Mouse (Mus musculus) liver, embryonic 16.5 days (tissue): ENCODE data around the gene Tal1. TPM values are rescaled to one million over a fixed set of nuclear protein-coding genes. Genes with fewer than 3 reads are reported as not detected.

Experiments
- ATAC-seq: fragments of 200-750 bp; cut with Nextera tagmentation; 2 replicates; pipeline ENCODE4 v1.8.0; 2017; ENCODE audit warnings: low read depth, mild to moderate bottlenecking, moderate number of reproducible peaks, moderate library complexity
- H3K27ac ChIP-seq: fragments of 300-500 bp; sonication (generic); 2 replicates; pipeline ENCODE4 v1.5.1; 2014; ENCODE audit warnings: mild to moderate bottlenecking, low read length
- H3K27me3 ChIP-seq: fragments of 300-500 bp; sonication (generic); 2 replicates; pipeline ENCODE4 v1.6.1; 2014; ENCODE audit warnings: low read depth, low read length, mixed read lengths; ENCODE audit not compliant: control insufficient read depth, insufficient read depth
- H3K36me3 ChIP-seq: fragments of 300-500 bp; sonication (generic); 2 replicates; pipeline ENCODE4 v1.6.1; 2014; ENCODE audit warnings: mild to moderate bottlenecking; ENCODE audit not compliant: control insufficient read depth, insufficient read depth
- H3K4me1 ChIP-seq: fragments of 300-500 bp; sonication (generic); 2 replicates; pipeline ENCODE4 v1.6.1; 2014; ENCODE audit warnings: low read depth, low read length, mixed read lengths; ENCODE audit not compliant: control insufficient read depth
- H3K4me2 ChIP-seq: fragments of 300-500 bp; sonication (generic); 2 replicates; pipeline ENCODE4 v1.6.1; 2014; ENCODE audit warnings: low read depth, low read length, mixed read lengths
- H3K4me3 ChIP-seq: fragments of 300-500 bp; sonication (generic); 2 replicates; pipeline ENCODE4 v1.5.1; 2014; ENCODE audit warnings: low read depth, mild to moderate bottlenecking, low read length
- H3K9ac ChIP-seq: fragments of 300-500 bp; sonication (generic); 2 replicates; pipeline ENCODE4 v1.6.1; 2014; ENCODE audit warnings: low read depth, low read length
- H3K9me3 ChIP-seq: fragments of 300-500 bp; sonication (generic); replicated peaks from 2 replicates; pipeline ENCODE4 v1.6.1; 2016; ENCODE audit warnings: low read length; ENCODE audit not compliant: control insufficient read depth
- WGBS: fragments of 180-500 bp; shearing (Covaris S2); extraction: QIAGEN DNeasy Blood & Tissue Kit; methylation state at CpG from one replicate; pipeline ENCODE4 v1.1.7; 2014; ENCODE audit not compliant: insufficient replicate concordance; 5-methylcytosine and 5-hydroxymethylcytosine counted together
- polyA plus RNA-seq: library from polyadenylated mRNA; unstranded; fragments of >200 nt; fragmentation: Nextera tagmentation; extraction: Ambion mirVana; gene quantifications from 2 replicates; pipeline ENCODE4 v1.2.1, GENCODE M21; 2015

Gene Tal1
- polyA plus RNA-seq: 17.1 and 17.8 TPM in 2 replicates

- WGBS: under 1% methylated on average over 60 of the region's 60 CpGs
- peak; percentile 86 for ATAC-seq
- H3K27me3 ChIP-seq: peaks cover 2% of the 10 kb centered on the region
- H3K4me1 ChIP-seq: peaks cover 35% of the 10 kb centered on the region
- no peaks in the 10 kb centered on the region for H3K36me3 ChIP-seq
- H3K4me2 ChIP-seq: peak within 1 kb of the TSS; percentile 76
- peak within 1 kb of the TSS; percentile 85 for H3K9ac ChIP-seq
- H3K27ac ChIP-seq: peak within 1 kb of the TSS; percentile 98
- peak within 1 kb of the TSS; percentile 68 for H3K4me3 ChIP-seq
- no peaks in the 10 kb centered on the region for H3K9me3 ChIP-seq
Observed at GRCm38 (mm10) chr4:115056371-115056920, at the start of gene Tal1. TSS of gene Tal1 (plus strand) at chr4:115056426.

- no peaks in the 10 kb centered on the region for H3K27me3 ChIP-seq
- no peaks in the 10 kb centered on the region for H3K4me1 ChIP-seq
- no peak overlapping the region for H3K4me3 ChIP-seq
- no peak for ATAC-seq
- H3K9ac ChIP-seq: no peak overlapping the region
- H3K36me3 ChIP-seq: peaks cover 56% of the 10 kb centered on the region
- H3K27ac ChIP-seq: no peak overlapping the region
- 84% methylated on average over 3 of the region's 3 CpGs for WGBS
- H3K4me2 ChIP-seq: no peak overlapping the region
- no peaks in the 10 kb centered on the region for H3K9me3 ChIP-seq
Observed at GRCm38 (mm10) chr4:115014276-115014675, 42.0 kb upstream of the Tal1 start.

- no peaks in the 10 kb centered on the region for H3K4me1 ChIP-seq
- 95% methylated on average over 3 of the region's 3 CpGs for WGBS
- H3K9me3 ChIP-seq: no peaks in the 10 kb centered on the region
- H3K9ac ChIP-seq: no peak overlapping the region
- no peak overlapping the region for H3K4me3 ChIP-seq
- ATAC-seq: no peak
- H3K27me3 ChIP-seq: no peaks in the 10 kb centered on the region
- H3K27ac ChIP-seq: no peak overlapping the region
- H3K36me3 ChIP-seq: peaks cover 52% of the 10 kb centered on the region
- no peak overlapping the region for H3K4me2 ChIP-seq
Observed at GRCm38 (mm10) chr4:115019997-115020396, 36.2 kb upstream of the Tal1 start.

- Histone ChIP-seq H3K4me2 (no peak overlapping the region), H3K27ac (no peak overlapping the region), H3K36me3 (peaks cover 59% of the 10 kb centered on the region), H3K4me3 (no peak overlapping the region), H3K9ac (no peak overlapping the region), H3K4me1 (no peaks in the 10 kb centered on the region), H3K9me3 (no peaks in the 10 kb centered on the region), H3K27me3 (no peaks in the 10 kb centered on the region)
- ATAC-seq: no peak; the same call in 1 of the 2 replicates
- WGBS: 52% methylated on average over 6 of the region's 6 CpGs
Observed at GRCm38 (mm10) chr4:115035043-115035442, 21.2 kb upstream of the Tal1 start.

- 37% methylated on average over 4 of the region's 4 CpGs for WGBS
- H3K36me3 ChIP-seq: peaks cover 63% of the 10 kb centered on the region
- no peak overlapping the region for H3K9ac ChIP-seq
- H3K27ac ChIP-seq: no peak overlapping the region
- no peaks in the 10 kb centered on the region for H3K9me3 ChIP-seq
- no peaks in the 10 kb centered on the region for H3K27me3 ChIP-seq
- ATAC-seq: peak; percentile 53; the same call in 1 of the 2 replicates
- H3K4me3 ChIP-seq: no peak overlapping the region
- no peak overlapping the region for H3K4me2 ChIP-seq
- no peaks in the 10 kb centered on the region for H3K4me1 ChIP-seq
Observed at GRCm38 (mm10) chr4:115038242-115038641, 18.0 kb upstream of the Tal1 start.

GRCm38 (mm10) chr4:115045621-115046020 is 10.6 kb upstream of the Tal1 start:
- Histone ChIP-seq H3K27ac (no peak overlapping the region), H3K9me3 (no peaks in the 10 kb centered on the region), H3K27me3 (no peaks in the 10 kb centered on the region), H3K4me1 (peaks cover 29% of the 10 kb centered on the region), H3K9ac (no peak overlapping the region), H3K4me2 (no peak overlapping the region), H3K4me3 (no peak overlapping the region), H3K36me3 (peaks cover 21% of the 10 kb centered on the region)
- no peak for ATAC-seq
- WGBS: 62% methylated on average over 3 of the region's 3 CpGs

DNA sequence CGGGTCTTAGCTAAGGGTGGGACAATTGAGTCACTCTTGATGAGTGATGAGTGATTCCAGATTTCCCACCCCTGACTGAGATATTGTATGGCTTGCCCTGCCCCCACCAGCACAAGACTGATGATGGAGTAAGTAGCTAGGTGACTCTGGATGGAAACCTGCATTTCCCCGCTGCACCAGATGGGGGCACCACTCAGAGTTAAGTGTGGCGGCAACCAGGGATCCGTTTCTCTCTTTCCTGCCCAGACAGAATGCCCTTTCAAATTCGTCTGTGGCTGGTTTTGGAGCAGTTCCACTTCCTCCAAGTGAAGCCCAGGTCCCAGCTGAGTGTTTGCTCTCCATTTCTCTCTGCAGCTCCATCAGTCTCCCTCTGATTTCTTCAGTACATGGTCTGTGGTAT is 8.5 kb upstream of the Tal1 start:
- Histone ChIP-seq H3K9me3 (no peaks in the 10 kb centered on the region), H3K27ac (peak overlapping the region; percentile 78), H3K4me3 (peak overlapping the region; percentile 34), H3K4me1 (peaks cover 36% of the 10 kb centered on the region), H3K27me3 (peaks cover 2% of the 10 kb centered on the region), H3K9ac (peak overlapping the region; percentile 44), H3K36me3 (no peaks in the 10 kb centered on the region), H3K4me2 (peak overlapping the region; percentile 58)
- 3% methylated on average over 5 of the region's 5 CpGs for WGBS
- ATAC-seq: peak; percentile 70

DNA sequence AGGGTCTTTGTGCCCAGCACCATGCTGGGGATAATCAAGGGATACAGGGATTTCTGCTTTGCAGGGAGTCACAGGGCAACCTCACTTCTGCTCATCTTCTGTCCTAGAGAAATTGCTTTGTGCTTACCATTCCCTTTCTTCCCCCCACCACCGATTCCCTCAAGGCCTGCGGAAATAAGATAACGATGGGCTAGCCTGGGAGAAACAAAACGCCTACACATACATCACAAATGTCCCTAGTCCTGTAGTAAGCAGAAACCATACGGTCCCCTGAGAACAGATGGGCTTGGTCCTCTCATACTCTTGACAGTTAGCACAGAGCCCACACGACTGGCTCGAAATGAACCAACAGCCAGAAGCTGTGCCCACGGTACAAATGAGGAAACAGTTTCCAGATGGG is 8.0 kb upstream of the Tal1 start:
- Histone ChIP-seq H3K4me3 (peak overlapping the region; percentile 34), H3K9ac (peak overlapping the region; percentile 44), H3K36me3 (no peaks in the 10 kb centered on the region), H3K4me1 (peaks cover 40% of the 10 kb centered on the region), H3K9me3 (no peaks in the 10 kb centered on the region), H3K27me3 (peaks cover 2% of the 10 kb centered on the region), H3K4me2 (peak overlapping the region; percentile 58), H3K27ac (peak overlapping the region; percentile 78)
- WGBS: 16% methylated on average over 8 of the region's 8 CpGs
- peak; percentile 87 for ATAC-seq

GRCm38 (mm10) chr4:115051245-115051644 is 5.0 kb upstream of the Tal1 start:
- Histone ChIP-seq H3K4me1 (peaks cover 62% of the 10 kb centered on the region), H3K27ac (peak overlapping the region; percentile 8; the same call in 1 of the 2 replicates)

More at GRCm38 (mm10) chr4:115051245-115051644, 5.0 kb upstream of the Tal1 start:
- Histone ChIP-seq H3K36me3 (no peaks in the 10 kb centered on the region), H3K4me3 (no peak overlapping the region), H3K27me3 (peaks cover 2% of the 10 kb centered on the region), H3K4me2 (no peak overlapping the region), H3K9me3 (no peaks in the 10 kb centered on the region), H3K9ac (no peak overlapping the region)
- 86% methylated on average over 5 of the region's 5 CpGs for WGBS
- no peak for ATAC-seq
